Mouse (Mus musculus): ENCODE data around the gene Axin2. TPM values are rescaled to one million over a fixed set of nuclear protein-coding genes. Genes with fewer than 3 reads are reported as not detected.

Gene Axin2
- polyA plus RNA-seq, 1 experiment from 2014 or later, result 5.1 TPM

- no peaks in the 10 kb centered on the region for H3K9me3 ChIP-seq
- peaks cover 89% of the 10 kb centered on the region for H3K4me1 ChIP-seq
- peaks cover 10% of the 10 kb centered on the region for H3K36me3 ChIP-seq
- no peak for DNase-seq (ENCODE audit: low spot score)
- peaks cover 21% of the 10 kb centered on the region; the same call in 1 of the 2 replicates for H3K27me3 ChIP-seq (ENCODE audit: insufficient read depth, poor library complexity, severe bottlenecking)
- WGBS, result 41% methylated on average over 10 of the region's 10 CpGs
- H3K4me3 ChIP-seq, result peak overlapping the region; percentile 31
- H3K27ac ChIP-seq, result peak overlapping the region; percentile 77
Measured at GRCm38 (mm10) chr11:108926345-108927092, 6.4 kb downstream of the Axin2 start.

- 36% methylated on average over 13 of the region's 13 CpGs for WGBS
- DNase-seq (ENCODE audit: low spot score), result no peak
- H3K36me3 ChIP-seq, result peaks cover 15% of the 10 kb centered on the region
- H3K4me1 ChIP-seq, result peaks cover 87% of the 10 kb centered on the region
- H3K9me3 ChIP-seq, result no peaks in the 10 kb centered on the region
- peaks cover 21% of the 10 kb centered on the region; the same call in 1 of the 2 replicates for H3K27me3 ChIP-seq (ENCODE audit: insufficient read depth, poor library complexity, severe bottlenecking)
- peak overlapping the region; percentile 31 for H3K4me3 ChIP-seq
- peak overlapping the region; percentile 77 for H3K27ac ChIP-seq
Measured at GRCm38 (mm10) chr11:108927093-108927444, 6.9 kb downstream of the Axin2 start.

GRCm38 (mm10) chr11:108928096-108928495, 7.9 kb downstream of the Axin2 start:
- no peak for DNase-seq (ENCODE audit: low spot score)
- H3K4me3 ChIP-seq, result no peak overlapping the region

DNA sequence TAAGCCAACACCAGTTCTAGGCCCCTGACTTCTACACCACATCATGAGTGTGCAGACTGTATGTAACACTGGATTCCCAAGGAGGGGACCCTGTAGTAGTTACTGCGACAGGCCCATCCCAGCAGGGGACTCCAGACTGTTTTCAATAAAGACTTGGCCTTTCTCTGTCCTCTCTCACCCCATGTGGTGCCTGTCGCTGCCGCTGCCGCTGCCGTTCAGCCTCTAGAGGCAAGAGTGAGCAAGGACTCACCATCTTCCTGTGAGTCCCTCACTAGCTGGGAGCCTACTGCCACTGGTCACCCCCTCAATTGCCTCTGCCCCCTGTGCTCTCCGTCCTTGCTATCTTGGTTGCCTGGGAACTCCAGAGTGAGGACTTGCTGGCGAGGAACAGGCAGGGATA, 8.6 kb downstream of the Axin2 start:
- Histone ChIP-seq H3K27ac (peak overlapping the region; percentile 77), H3K9me3 (no peaks in the 10 kb centered on the region), H3K4me1 (peaks cover 73% of the 10 kb centered on the region), H3K27me3 (ENCODE audit: insufficient read depth, poor library complexity, severe bottlenecking) (peaks cover 9% of the 10 kb centered on the region; the same call in 1 of the 2 replicates), H3K36me3 (peaks cover 31% of the 10 kb centered on the region), H3K4me3 (no peak overlapping the region)
- DNase-seq (ENCODE audit: low spot score), result no peak
- WGBS, result 16% methylated on average over 7 of the region's 7 CpGs

More at GRCm38 (mm10) chr11:108928096-108928495, 7.9 kb downstream of the Axin2 start:
- H3K27ac ChIP-seq, result peak overlapping the region; percentile 77; the same call in 1 of the 2 replicates
- WGBS, result 23% methylated on average over 8 of the region's 8 CpGs
- H3K36me3 ChIP-seq, result peaks cover 25% of the 10 kb centered on the region
- peaks cover 16% of the 10 kb centered on the region; the same call in 1 of the 2 replicates for H3K27me3 ChIP-seq (ENCODE audit: insufficient read depth, poor library complexity, severe bottlenecking)
- H3K4me1 ChIP-seq, result peaks cover 77% of the 10 kb centered on the region
- no peaks in the 10 kb centered on the region for H3K9me3 ChIP-seq

- Histone ChIP-seq H3K27me3 (ENCODE audit: insufficient read depth, poor library complexity, severe bottlenecking) (peaks cover 5% of the 10 kb centered on the region; the same call in 1 of the 2 replicates), H3K9me3 (no peaks in the 10 kb centered on the region), H3K4me3 (no peak overlapping the region), H3K36me3 (peaks cover 34% of the 10 kb centered on the region), H3K27ac (peak overlapping the region; percentile 77), H3K4me1 (peaks cover 72% of the 10 kb centered on the region)
- DNase-seq (ENCODE audit: low spot score), result no peak
- WGBS, result 60% methylated on average over 4 of the region's 4 CpGs
Measured at GRCm38 (mm10) chr11:108929176-108929575, 9.0 kb downstream of the Axin2 start.

GRCm38 (mm10) chr11:108929700-108930099, 9.6 kb downstream of the Axin2 start:
- Histone ChIP-seq H3K9me3 (no peaks in the 10 kb centered on the region), H3K4me3 (no peak overlapping the region), H3K27me3 (ENCODE audit: insufficient read depth, poor library complexity, severe bottlenecking) (peaks cover under 1% of the 10 kb centered on the region; the same call in 1 of the 2 replicates), H3K4me1 (peaks cover 72% of the 10 kb centered on the region), H3K27ac (peak overlapping the region; percentile 77; the same call in 1 of the 2 replicates), H3K36me3 (peaks cover 39% of the 10 kb centered on the region)
- 77% methylated on average over 6 of the region's 6 CpGs for WGBS
- no peak for DNase-seq (ENCODE audit: low spot score)

DNA sequence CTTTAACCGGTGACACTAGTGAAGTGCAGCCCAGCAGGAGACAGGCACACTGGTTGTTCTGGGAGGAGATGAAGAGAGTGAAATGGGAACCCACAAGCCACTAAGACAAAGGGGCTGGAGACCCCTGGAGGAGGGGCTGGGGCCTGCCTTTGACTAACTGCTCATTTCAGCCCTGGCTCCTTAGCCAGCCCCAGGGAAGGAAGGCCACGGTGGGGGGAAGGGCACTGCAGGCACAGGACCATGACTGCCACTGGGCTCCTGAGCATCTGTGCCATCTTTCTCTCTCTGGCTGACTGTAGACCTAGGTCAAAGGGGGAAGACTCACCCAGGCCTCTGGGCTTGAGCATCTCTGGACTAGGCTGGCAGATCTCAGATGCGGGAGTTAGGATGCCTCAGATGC, 10.5 kb downstream of the Axin2 start:
- Histone ChIP-seq H3K4me3 (no peak overlapping the region), H3K36me3 (peaks cover 41% of the 10 kb centered on the region), H3K4me1 (peaks cover 72% of the 10 kb centered on the region), H3K27ac (peak overlapping the region; percentile 39; the same call in 1 of the 2 replicates), H3K9me3 (no peaks in the 10 kb centered on the region), H3K27me3 (ENCODE audit: insufficient read depth, poor library complexity, severe bottlenecking) (no peaks in the 10 kb centered on the region; the same call in 1 of the 2 replicates)
- no peak for DNase-seq (ENCODE audit: low spot score)
- 69% methylated on average over 2 of the region's 3 CpGs for WGBS

- H3K4me3 ChIP-seq, result no peak overlapping the region
- peaks cover 52% of the 10 kb centered on the region for H3K4me1 ChIP-seq
- no peak overlapping the region for H3K27ac ChIP-seq
- no peaks in the 10 kb centered on the region for H3K9me3 ChIP-seq
- H3K36me3 ChIP-seq, result peaks cover 58% of the 10 kb centered on the region
- no peak for DNase-seq (ENCODE audit: low spot score)
- H3K27me3 ChIP-seq (ENCODE audit: insufficient read depth, poor library complexity, severe bottlenecking), result no peaks in the 10 kb centered on the region; the same call in 1 of the 2 replicates
- 65% methylated on average over 9 of the region's 9 CpGs for WGBS
Measured at GRCm38 (mm10) chr11:108933835-108934234, 13.7 kb downstream of the Axin2 start.

- H3K27ac ChIP-seq, result no peak overlapping the region
- H3K4me1 ChIP-seq, result peaks cover 38% of the 10 kb centered on the region
- no peaks in the 10 kb centered on the region for H3K9me3 ChIP-seq
- H3K27me3 ChIP-seq (ENCODE audit: insufficient read depth, poor library complexity, severe bottlenecking), result no peaks in the 10 kb centered on the region; the same call in 1 of the 2 replicates
- H3K36me3 ChIP-seq, result peaks cover 72% of the 10 kb centered on the region
- no peak overlapping the region for H3K4me3 ChIP-seq
- no peak for DNase-seq (ENCODE audit: low spot score)
- 78% methylated on average over 18 of the region's 18 CpGs for WGBS
Measured at GRCm38 (mm10) chr11:108935128-108935868, 15.1 kb downstream of the Axin2 start.

- no peak overlapping the region for H3K4me3 ChIP-seq
- DNase-seq (ENCODE audit: low spot score), result no peak
- no peaks in the 10 kb centered on the region for H3K9me3 ChIP-seq
- 66% methylated on average over 18 of the region's 18 CpGs for WGBS
- H3K36me3 ChIP-seq, result peaks cover 66% of the 10 kb centered on the region
- no peaks in the 10 kb centered on the region for H3K27me3 ChIP-seq (ENCODE audit: insufficient read depth, poor library complexity, severe bottlenecking)
- no peak overlapping the region for H3K27ac ChIP-seq
- peaks cover 33% of the 10 kb centered on the region for H3K4me1 ChIP-seq
Measured at GRCm38 (mm10) chr11:108936016-108936792, 16.1 kb downstream of the Axin2 start.

GRCm38 (mm10) chr11:108940655-108941412, 20.7 kb downstream of the Axin2 start:
- no peaks in the 10 kb centered on the region for H3K27me3 ChIP-seq (ENCODE audit: insufficient read depth, poor library complexity, severe bottlenecking)
- no peak overlapping the region for H3K27ac ChIP-seq
- peaks cover 74% of the 10 kb centered on the region for H3K36me3 ChIP-seq
- DNase-seq (ENCODE audit: low spot score), result no peak
- H3K4me3 ChIP-seq, result no peak overlapping the region
- H3K4me1 ChIP-seq, result peaks cover 10% of the 10 kb centered on the region; the same call in 1 of the 2 replicates
- WGBS, result 76% methylated on average over 19 of the region's 19 CpGs
- H3K9me3 ChIP-seq, result no peaks in the 10 kb centered on the region

DNA sequence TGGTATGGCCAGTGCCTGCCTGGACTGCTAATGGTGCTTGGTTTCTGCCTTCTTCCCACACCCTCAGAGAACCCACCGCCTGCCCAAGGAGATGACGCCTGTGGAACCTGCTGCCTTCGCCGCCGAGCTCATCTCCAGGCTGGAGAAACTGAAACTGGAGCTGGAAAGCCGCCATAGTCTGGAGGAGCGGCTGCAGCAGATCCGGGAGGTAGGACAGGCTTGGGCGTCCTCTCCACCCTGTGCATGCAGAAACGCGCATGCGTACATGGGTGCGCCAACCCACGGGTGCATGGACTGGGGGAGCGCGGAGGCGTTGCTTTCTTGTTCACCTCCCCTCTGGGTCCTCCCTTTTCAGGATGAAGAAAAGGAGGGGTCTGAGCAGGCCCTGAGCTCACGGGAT, 21.7 kb downstream of the Axin2 start:
- Histone ChIP-seq H3K4me3 (no peak overlapping the region), H3K4me1 (peaks cover under 1% of the 10 kb centered on the region; the same call in 1 of the 2 replicates), H3K36me3 (peaks cover 84% of the 10 kb centered on the region), H3K9me3 (no peaks in the 10 kb centered on the region), H3K27me3 (ENCODE audit: insufficient read depth, poor library complexity, severe bottlenecking) (no peaks in the 10 kb centered on the region), H3K27ac (no peak overlapping the region)
- WGBS, result 96% methylated on average over 18 of the region's 18 CpGs
- no peak for DNase-seq (ENCODE audit: low spot score)
